Mouse (Mus musculus) brain, embryonic 14.5 days (tissue): ENCODE measurements around the gene Ppp1r21. TPM values are rescaled to one million over a fixed set of nuclear protein-coding genes. Genes with fewer than 3 reads are reported as not detected.

Source experiments
- DNase-seq: peaks from one replicate; pipeline ENCODE4 v3.0.0-alpha.2; 2011; ENCODE audit warnings: low read depth
- CTCF ChIP-seq: fragments of 200-500 bp; IDR thresholded peaks from 2 replicates; pipeline ENCODE4 v1.5.1; 2012; ENCODE audit warnings: inconsistent platforms, mild to moderate bottlenecking, moderate library complexity, borderline replicate concordance; ENCODE audit not compliant: insufficient read depth, insufficient read length; ENCODE audit errors: extremely low read depth
- POLR2A ChIP-seq: fragments of 200-500 bp; IDR thresholded peaks from 2 replicates; pipeline ENCODE4 v1.6.1; 2012; ENCODE audit warnings: mild to moderate bottlenecking, inconsistent platforms, borderline replicate concordance; ENCODE audit not compliant: poor library complexity, insufficient read depth, insufficient read length, severe bottlenecking; ENCODE audit errors: extremely low read depth
- polyA plus RNA-seq: library from polyadenylated mRNA; depleted of rRNA; stranded (reverse); fragments of >200 nt; gene quantifications from 2 replicates; pipeline ENCODE4 v1.2.3, GENCODE M21; 2012; rRNA removed

The Ppp1r21 gene
- polyA plus RNA-seq, 1 experiment = 76.5 TPM

GRCm38 (mm10) chr17:88625350-88625749 is 95.4 kb downstream of the Ppp1r21 start:
- TF ChIP-seq CTCF = no peak
- no peak for TF ChIP-seq POLR2A
- no peak for DNase-seq

- DNase-seq = no peak
- TF ChIP-seq CTCF = no peak
- TF ChIP-seq POLR2A = no peak
Observed at GRCm38 (mm10) chr17:88625931-88626330, 96.0 kb downstream of the Ppp1r21 start.

- no peak for TF ChIP-seq POLR2A
- peak; percentile 24 for DNase-seq
Observed at GRCm38 (mm10) chr17:88626347-88626811, 96.5 kb downstream of the Ppp1r21 start.

GRCm38 (mm10) chr17:88627150-88627549 is 97.2 kb downstream of the Ppp1r21 start:
- no peak for DNase-seq
- TF ChIP-seq POLR2A (no peak), CTCF (no peak)

GRCm38 (mm10) chr17:88628676-88629380 is 98.9 kb downstream of the Ppp1r21 start:
- TF ChIP-seq POLR2A (no peak), CTCF (no peak)
- peak; percentile 91 for DNase-seq

- no peak for DNase-seq
- TF ChIP-seq POLR2A (no peak), CTCF (no peak)
Observed at GRCm38 (mm10) chr17:88629381-88629759, 99.5 kb downstream of the Ppp1r21 start.

GRCm38 (mm10) chr17:88629931-88630553 is 100.1 kb downstream of the Ppp1r21 start:
- DNase-seq = peak; percentile 92
- TF ChIP-seq CTCF = peak; percentile 17; the same call in 1 of the 2 replicates
- no peak for TF ChIP-seq POLR2A

- TF ChIP-seq CTCF (no peak), POLR2A (no peak)
- DNase-seq = no peak
Observed at GRCm38 (mm10) chr17:88630554-88630948, 100.6 kb downstream of the Ppp1r21 start.

GRCm38 (mm10) chr17:88632631-88633030 is 102.7 kb downstream of the Ppp1r21 start:
- no peak for TF ChIP-seq POLR2A
- TF ChIP-seq CTCF = no peak
- DNase-seq = no peak

- TF ChIP-seq CTCF (no peak), POLR2A (no peak)
- no peak for DNase-seq
Observed at GRCm38 (mm10) chr17:88636076-88636475, 106.2 kb downstream of the Ppp1r21 start.

- TF ChIP-seq CTCF (no peak), POLR2A (no peak)
Observed at GRCm38 (mm10) chr17:88636587-88636986, 106.7 kb downstream of the Ppp1r21 start.

More at GRCm38 (mm10) chr17:88636587-88636986, 106.7 kb downstream of the Ppp1r21 start:
- DNase-seq = peak; percentile 21

Other genes with a start within 250 kb of the Ppp1r21 start
- gene Foxn2, start 89.4 kb upstream of the Ppp1r21 start, polyA plus RNA-seq = 4.8 and 6.7 TPM in 2 replicates
- 6.0 and 10.0 TPM in 2 replicates for gene Ston1, start 67.6 kb downstream of the Ppp1r21 start, polyA plus RNA-seq
- 0.15 and 0.16 TPM in 2 replicates for gene Gtf2a1l, start 138.5 kb downstream of the Ppp1r21 start, polyA plus RNA-seq